Mouse (Mus musculus) monocyte, adult 5-6 weeks (primary cell): Measurements from ENCODE around the gene Top1. TPM values are rescaled to one million over a fixed set of nuclear protein-coding genes. Genes with fewer than 3 reads are reported as not detected.
A peak's percentile ranks its signal among the peaks of the same experiment; 100 is the strongest.

Experiments
- ATAC-seq: fragments of 153-309, 156-312 bp; replicated peaks from 2 replicates; pipeline ENCODE4 v1.8.0; 2017; ENCODE audit warnings: mild to moderate bottlenecking; ENCODE audit not compliant: low TSS enrichment, insufficient number of reproducible peaks, severe bottlenecking, poor library complexity, low FRiP score
- total RNA-seq: library from RNA; stranded (forward); fragments of 200-1000, 200-491, 200-594 nt; gene quantifications from 3 replicates; pipeline ENCODE4 v1.2.3, GENCODE M21; 2017

Gene Top1
- total RNA-seq, 1 experiment from 2014 or later = 127 TPM

GRCm38 (mm10) chr2:160701603-160702002 is 55.9 kb downstream of the Top1 start:
- no peak for ATAC-seq

GRCm38 (mm10) chr2:160702824-160703223 is 57.1 kb downstream of the Top1 start:
- ATAC-seq = no peak

GRCm38 (mm10) chr2:160707673-160708072 is 62.0 kb downstream of the Top1 start:
- ATAC-seq = no peak

- no peak for ATAC-seq
Measured at GRCm38 (mm10) chr2:160715463-160716030, 69.9 kb downstream of the Top1 start.

GRCm38 (mm10) chr2:160717269-160717668 is 71.6 kb downstream of the Top1 start:
- ATAC-seq = no peak

- no peak for ATAC-seq
Measured at GRCm38 (mm10) chr2:160718811-160719210, 73.1 kb downstream of the Top1 start.

GRCm38 (mm10) chr2:160722714-160723113 is 77.0 kb downstream of the Top1 start:
- no peak for ATAC-seq

GRCm38 (mm10) chr2:160723613-160724375 is 78.1 kb downstream of the Top1 start:
- ATAC-seq = no peak

GRCm38 (mm10) chr2:160724536-160724935 is 78.8 kb downstream of the Top1 start:
- ATAC-seq = no peak

- no peak for ATAC-seq
Measured at GRCm38 (mm10) chr2:160725877-160726864, 80.5 kb downstream of the Top1 start.

GRCm38 (mm10) chr2:160728972-160729371 is 83.3 kb downstream of the Top1 start:
- ATAC-seq = no peak

- no peak for ATAC-seq
Measured at GRCm38 (mm10) chr2:160729436-160729835, 83.7 kb downstream of the Top1 start.

GRCm38 (mm10) chr2:160729851-160730796 is 84.4 kb downstream of the Top1 start:
- no peak for ATAC-seq

GRCm38 (mm10) chr2:160730797-160731116 is 85.1 kb downstream of the Top1 start:
- 0 out of 2 replicates have a peak, but pooled peaks have one; percentile 1 for ATAC-seq

GRCm38 (mm10) chr2:160731117-160731838 is 85.6 kb downstream of the Top1 start, which contains the start of gene Plcg1:
TSS of gene Plcg1 (plus strand) at chr2:160731300.
- ATAC-seq = peak; percentile 82

- ATAC-seq = no peak
Measured at GRCm38 (mm10) chr2:160731839-160732261, 86.2 kb downstream of the Top1 start.

GRCm38 (mm10) chr2:160732420-160732995 is 86.8 kb downstream of the Top1 start:
- ATAC-seq = no peak
